Mouse (Mus musculus) brain, embryonic 14.5 days (tissue): ENCODE measurements at regions not wholly inside any gene's neighbourhood (a gene's known extent, or its start where the extent isn't known, plus 50 kb on each side); places are given as distances from the start of the nearest gene placed in this dataset.
A peak's percentile ranks its signal among the peaks of the same experiment; 100 is the strongest.

Experiments used
- DNase-seq: peaks from one replicate; pipeline ENCODE4 v3.0.0-alpha.2; 2011; ENCODE audit warnings: low read depth
- CTCF ChIP-seq: fragments of 200-500 bp; IDR thresholded peaks from 2 replicates; pipeline ENCODE4 v1.5.1; 2012; ENCODE audit warnings: inconsistent platforms, mild to moderate bottlenecking, moderate library complexity, borderline replicate concordance; ENCODE audit not compliant: insufficient read depth, insufficient read length; ENCODE audit errors: extremely low read depth
- POLR2A ChIP-seq: fragments of 200-500 bp; IDR thresholded peaks from 2 replicates; pipeline ENCODE4 v1.6.1; 2012; ENCODE audit warnings: mild to moderate bottlenecking, inconsistent platforms, borderline replicate concordance; ENCODE audit not compliant: poor library complexity, insufficient read depth, insufficient read length, severe bottlenecking; ENCODE audit errors: extremely low read depth

DNA sequence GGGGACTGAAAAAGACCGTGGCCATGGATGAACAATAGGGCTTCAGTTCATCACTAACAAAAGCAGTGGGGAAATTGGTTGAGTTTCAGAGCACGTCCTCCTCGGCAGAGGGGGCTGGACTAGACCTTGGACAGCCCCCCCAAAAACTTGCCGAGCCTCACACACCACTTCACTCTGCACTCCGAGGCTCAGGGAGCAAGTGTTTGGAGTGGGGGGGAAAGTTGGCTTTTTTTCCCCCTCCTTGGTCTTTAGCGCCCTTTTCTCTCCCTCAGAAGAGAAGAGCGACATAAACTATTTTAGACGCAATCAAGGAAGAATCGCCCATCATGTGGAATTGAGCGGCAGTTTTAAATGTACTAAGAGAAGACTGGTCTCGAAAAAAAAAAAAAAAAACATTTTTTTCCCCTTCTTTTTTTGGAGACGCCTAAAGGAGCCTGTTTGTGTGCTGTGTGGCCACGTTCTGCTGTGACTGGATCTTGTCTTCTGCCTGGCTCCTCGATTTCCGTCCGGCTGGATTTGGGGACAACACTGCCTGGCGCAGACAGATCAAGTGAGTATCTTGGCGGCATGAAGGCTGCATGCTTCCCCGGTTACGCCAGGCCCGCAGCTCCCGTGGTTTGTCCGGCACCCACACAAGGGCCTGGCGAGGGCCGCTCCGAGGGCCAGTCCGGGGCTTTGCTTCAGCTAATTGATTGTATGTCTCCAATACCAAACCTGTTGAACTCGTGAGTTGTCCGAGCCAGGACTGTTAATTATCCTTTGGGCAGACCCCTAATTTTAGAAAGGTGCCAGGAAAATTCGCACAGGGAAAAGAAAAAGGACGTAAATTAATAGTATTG lies 228.7 kb downstream of the Mef2c start:
- peak; percentile 97 for DNase-seq
- TF ChIP-seq CTCF: no peak
- peak; percentile 49; the same call in 1 of the 2 replicates for TF ChIP-seq POLR2A

- DNase-seq: peak; percentile 83
- TF ChIP-seq POLR2A (no peak), CTCF (no peak)
These were observed 229.6 kb downstream of the Mef2c start for GRCm38 (mm10) chr13:83733231-83733990.

DNA sequence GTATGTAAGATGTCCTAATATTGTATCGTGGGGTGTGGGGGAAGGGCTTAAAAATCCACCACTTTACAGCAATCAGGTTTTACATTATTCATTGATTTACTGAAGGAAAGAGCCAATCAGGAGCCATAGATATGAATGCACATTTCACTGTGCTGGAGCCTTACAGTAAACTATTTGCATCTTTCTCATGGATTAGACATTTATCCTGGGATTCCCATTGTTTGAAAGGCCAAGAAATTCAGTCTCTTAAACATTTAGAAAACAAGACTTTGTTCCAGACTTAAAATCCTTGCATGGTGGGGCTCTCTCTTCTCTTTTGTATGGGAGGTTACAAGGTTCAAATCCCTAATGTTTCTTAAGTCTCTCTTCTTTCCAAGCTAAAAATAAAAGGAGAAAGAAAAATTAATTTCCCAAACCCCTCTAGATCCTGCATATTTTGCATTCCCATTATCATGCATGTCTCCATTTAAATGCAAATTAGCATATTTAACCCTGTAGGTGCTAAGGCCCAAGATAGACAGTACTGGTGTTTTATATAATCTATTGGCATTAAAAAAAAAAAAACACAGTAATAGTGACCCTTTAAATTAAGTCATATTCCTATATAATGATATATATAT lies 230.3 kb downstream of the Mef2c start:
- TF ChIP-seq CTCF (no peak), POLR2A (no peak)
- peak; percentile 89 for DNase-seq

DNA sequence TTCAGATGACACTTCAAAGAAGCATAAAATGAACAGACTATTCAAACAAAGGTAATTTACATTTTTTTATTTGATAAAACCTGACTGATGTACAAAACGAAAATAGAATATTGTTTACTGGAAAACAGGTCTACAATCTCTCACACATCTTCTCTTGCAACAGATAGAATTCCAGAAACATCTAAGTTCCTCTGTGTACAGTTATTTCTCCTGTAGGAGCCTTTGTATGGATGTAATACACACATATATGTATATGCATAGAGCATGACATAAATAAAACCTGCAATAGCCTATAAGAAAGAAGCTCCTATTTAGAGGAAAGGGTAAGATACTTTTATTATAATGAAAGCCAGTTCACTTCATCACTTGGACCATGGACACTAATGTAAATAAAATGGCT lies 230.8 kb downstream of the Mef2c start:
- peak; percentile 52 for DNase-seq
- TF ChIP-seq POLR2A (no peak), CTCF (no peak)

GRCm38 (mm10) chr13:83735101-83735500 lies 231.3 kb downstream of the Mef2c start:
- TF ChIP-seq POLR2A (no peak), CTCF (no peak)
- DNase-seq: peak; percentile 60

- DNase-seq: peak; percentile 94
- TF ChIP-seq CTCF: no peak
- TF ChIP-seq POLR2A: no peak
These were observed 232.0 kb downstream of the Mef2c start for GRCm38 (mm10) chr13:83735631-83736475.

DNA sequence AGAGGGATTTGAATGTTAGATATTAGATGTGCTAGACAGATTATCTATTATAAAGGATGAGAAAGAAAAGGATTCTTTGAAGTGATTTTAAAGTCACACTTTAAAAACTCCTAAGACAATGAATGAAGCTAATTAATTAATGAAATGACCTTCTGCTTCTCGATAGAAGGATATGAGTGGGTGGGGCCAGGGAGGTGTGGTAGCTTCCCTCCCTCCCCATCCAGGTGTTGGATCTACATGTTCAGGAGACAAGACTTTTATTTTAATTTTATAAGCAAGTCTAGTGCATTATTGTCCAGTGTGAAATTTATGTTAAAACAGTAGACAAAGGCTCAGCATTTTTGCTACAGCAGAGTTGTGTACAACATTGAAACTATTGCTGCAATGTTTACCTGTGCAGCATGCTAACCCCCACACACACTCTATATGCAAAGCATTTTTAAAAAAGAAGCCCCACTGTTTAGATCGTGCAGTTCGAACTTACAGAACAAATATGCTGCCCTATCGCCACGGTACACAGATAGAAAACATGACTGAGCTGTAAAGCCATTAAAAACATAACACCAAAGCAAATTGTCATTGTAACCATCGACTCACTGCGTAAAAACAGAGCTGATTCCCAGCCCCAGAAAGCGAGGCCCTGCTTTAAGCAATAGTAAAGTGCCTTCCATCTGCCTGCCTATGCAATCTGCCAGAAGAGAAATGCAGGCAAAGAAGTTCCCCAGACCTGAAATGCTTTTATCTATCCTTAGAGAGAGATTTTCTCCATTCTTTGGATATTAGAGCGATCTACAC lies 233.4 kb downstream of the Mef2c start:
- TF ChIP-seq CTCF: no peak
- TF ChIP-seq POLR2A: no peak
- peak; percentile 77 for DNase-seq

GRCm38 (mm10) chr13:83737826-83738527 lies 234.1 kb downstream of the Mef2c start:
- DNase-seq: peak; percentile 84
- TF ChIP-seq POLR2A (no peak), CTCF (no peak)

DNA sequence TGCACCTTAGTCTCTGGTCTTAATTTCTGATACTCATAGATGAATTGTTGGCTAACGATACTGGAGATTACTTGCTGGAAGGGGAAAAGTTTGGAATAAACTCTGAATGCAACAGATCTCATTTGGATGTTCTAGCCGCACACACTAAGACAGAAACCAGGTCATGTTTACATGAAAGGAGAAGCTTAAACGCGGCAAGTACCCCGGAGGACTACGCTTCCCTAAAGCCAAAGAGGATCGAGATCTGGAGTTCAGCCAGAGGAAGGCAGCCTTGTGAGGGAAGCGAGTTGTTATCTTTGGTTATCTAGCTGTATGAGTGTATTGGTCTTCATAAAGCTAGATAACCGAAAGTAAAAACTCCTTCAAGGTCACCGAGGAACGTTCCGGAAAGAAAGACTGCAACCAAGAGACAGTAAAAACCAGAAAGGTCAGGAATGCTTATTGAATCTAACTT lies 234.7 kb downstream of the Mef2c start:
- peak; percentile 83 for DNase-seq
- TF ChIP-seq CTCF (no peak), POLR2A (no peak)

- no peak for DNase-seq
- TF ChIP-seq CTCF (no peak), POLR2A (no peak)
These were observed 235.3 kb downstream of the Mef2c start for GRCm38 (mm10) chr13:83739131-83739530.

DNA sequence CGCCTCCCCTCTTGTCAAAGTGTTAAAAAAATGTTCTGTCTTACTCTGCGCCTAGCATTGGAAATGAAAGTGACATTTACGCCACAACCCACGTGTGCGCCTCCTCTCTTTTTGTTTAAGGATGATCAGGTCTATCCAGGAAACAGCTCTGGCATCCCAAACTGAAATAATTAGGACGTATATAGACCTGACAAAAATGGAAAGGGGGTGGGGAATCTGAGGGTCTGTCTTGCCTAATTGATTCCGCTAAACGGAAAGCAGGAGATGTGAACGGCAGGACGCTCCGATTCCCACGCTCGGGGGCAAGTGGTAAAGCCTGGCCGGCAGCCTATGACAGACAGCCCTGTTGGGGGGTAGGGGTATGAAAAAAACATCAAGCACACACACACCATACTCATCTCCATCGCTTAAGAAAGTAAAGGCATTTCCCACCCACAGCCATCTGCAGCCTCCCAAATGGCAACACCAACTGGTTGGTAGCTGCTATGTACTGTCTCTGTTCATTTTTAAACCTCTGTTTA lies 235.8 kb downstream of the Mef2c start:
- peak; percentile 96 for DNase-seq
- TF ChIP-seq CTCF: no peak
- no peak for TF ChIP-seq POLR2A
